Mouse (Mus musculus) ES-E14 (cell line): ENCODE data around the gene Psmg4. TPM values are rescaled to one million over a fixed set of nuclear protein-coding genes. Genes with fewer than 3 reads are reported as not detected.

Source experiments
- DNase-seq: peaks from one replicate; pipeline ENCODE4 v3.0.0-alpha.2; 2013; ENCODE audit warnings: low read depth, low spot score
- H3K27ac ChIP-seq: 2 replicates; pipeline ENCODE4 v1.5.1; 2012; ENCODE audit warnings: low read depth, mild to moderate bottlenecking, low read length, moderate library complexity, mixed read lengths; ENCODE audit not compliant: poor library complexity, insufficient read depth, severe bottlenecking
- H3K36me3 ChIP-seq: 2 replicates; pipeline ENCODE4 v1.6.1; 2012; ENCODE audit warnings: mild to moderate bottlenecking, low read length, moderate library complexity, mixed read lengths; ENCODE audit not compliant: control insufficient read depth, poor library complexity, insufficient read depth, severe bottlenecking
- H3K4me1 ChIP-seq, 2 experiments: fragments of 150-350 bp in 1 of 2; sonication (generic) in 1 of 2; 2 replicates each; pipeline ENCODE4 v1.6.1; 2012; ENCODE audit warnings: low read length in 2 of 2, mild to moderate bottlenecking in 1 of 2, mixed read lengths in 1 of 2; ENCODE audit not compliant: control insufficient read depth in 2 of 2, insufficient read depth in 2 of 2, poor library complexity in 1 of 2
- H3K4me3 ChIP-seq, 2 experiments: fragments of 150-350 bp in 1 of 2; sonication (generic) in 1 of 2; 2 replicates each; pipeline ENCODE4 v1.5.1; 2012; ENCODE audit warnings: low read length in 2 of 2, low read depth in 1 of 2, mild to moderate bottlenecking in 1 of 2, mixed read lengths in 1 of 2; ENCODE audit not compliant: insufficient read depth in 1 of 2, poor library complexity in 1 of 2, severe bottlenecking in 1 of 2
- H3K9ac ChIP-seq: 2 replicates; pipeline ENCODE4 v1.6.1; 2012; ENCODE audit warnings: low read depth, mild to moderate bottlenecking, low read length, mixed read lengths; ENCODE audit not compliant: poor library complexity, insufficient read depth, severe bottlenecking
- H3K9me3 ChIP-seq: fragments of 150-350 bp; sonication (generic); 2 replicates; pipeline ENCODE4 v1.6.1; 2012; ENCODE audit warnings: low read depth, mild to moderate bottlenecking, low read length; ENCODE audit not compliant: control insufficient read depth, insufficient read depth
- CHD2 ChIP-seq: IDR thresholded peaks from 2 replicates; pipeline ENCODE4 v1.6.1; 2014; ENCODE audit warnings: mild to moderate bottlenecking, low read depth, low read length, inconsistent platforms
- HCFC1 ChIP-seq: IDR thresholded peaks from 2 replicates; pipeline ENCODE4 v1.6.1; 2012; ENCODE audit warnings: low read length, inconsistent platforms, borderline replicate concordance; ENCODE audit not compliant: insufficient read depth
- MAFK ChIP-seq: IDR thresholded peaks from 2 replicates; pipeline ENCODE4 v1.6.1; 2014; ENCODE audit warnings: mild to moderate bottlenecking, low read depth, low read length, inconsistent platforms; ENCODE audit not compliant: insufficient read depth
- ZC3H11A ChIP-seq: IDR thresholded peaks from 2 replicates; pipeline ENCODE4 v1.6.1; 2012; ENCODE audit warnings: low read depth, mild to moderate bottlenecking, inconsistent platforms, low read length, borderline replicate concordance
- ZNF384 ChIP-seq: IDR thresholded peaks from 2 replicates; pipeline ENCODE4 v1.6.1; 2012; ENCODE audit warnings: low read depth, low read length, inconsistent platforms
- in situ Hi-C, 2 experiments: fragments of 600-800 bp; cut with MboI; formaldehyde crosslinking; loops; one replicate each; pipeline ENCODE4 v1.15.1; 2025; ENCODE audit warnings: low sequenced_read_pairs in 2 of 2, inconsistent platforms in 1 of 2; ENCODE audit not compliant: unreplicated experiment in 2 of 2
- total RNA-seq: library from RNA; depleted of rRNA; stranded (reverse); fragments of 300-350 nt; gene quantifications from 2 replicates; pipeline ENCODE4 v1.2.3, GENCODE M21; 2012

Gene Psmg4
- total RNA-seq, 1 experiment: 80.1 TPM

DNA sequence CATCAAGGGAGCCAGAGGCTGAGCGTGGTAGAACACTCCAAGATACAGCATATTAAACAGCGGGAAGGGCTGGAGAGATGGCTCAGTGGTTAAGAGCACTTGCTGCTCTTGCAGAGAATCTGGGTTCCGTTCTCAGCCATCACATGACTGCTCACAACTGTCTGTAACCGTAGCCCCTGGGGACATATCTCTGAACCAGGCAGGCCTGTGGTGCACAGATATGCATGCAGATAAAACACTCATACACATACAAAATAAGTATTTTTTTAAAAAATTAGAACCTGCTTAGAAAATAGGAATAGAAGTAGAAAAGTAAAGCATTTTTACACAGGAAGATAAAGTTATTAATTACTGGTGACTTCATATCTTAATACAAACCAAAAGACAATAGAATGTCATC, 43.9 kb upstream of the Psmg4 start:
- H3K9me3 ChIP-seq: no peaks in the 10 kb centered on the region
- H3K4me3 ChIP-seq: no peak overlapping the region
- peaks cover 2 to 5% of the 10 kb centered on the region in 2 experiments; a peak in 3 of 4 replicates for H3K4me1 ChIP-seq
- no peak overlapping the region for H3K9ac ChIP-seq
- no peaks in the 10 kb centered on the region; the same call in 1 of the 2 replicates for H3K36me3 ChIP-seq
- H3K27ac ChIP-seq: no peak overlapping the region
- DNase-seq: no peak
- in situ Hi-C loops: no loop called here
- no peak for TF ChIP-seq ZNF384
- no peak for TF ChIP-seq CHD2
- no peak for TF ChIP-seq HCFC1
- no peak for TF ChIP-seq ZC3H11A
- TF ChIP-seq MAFK: no peak

DNA sequence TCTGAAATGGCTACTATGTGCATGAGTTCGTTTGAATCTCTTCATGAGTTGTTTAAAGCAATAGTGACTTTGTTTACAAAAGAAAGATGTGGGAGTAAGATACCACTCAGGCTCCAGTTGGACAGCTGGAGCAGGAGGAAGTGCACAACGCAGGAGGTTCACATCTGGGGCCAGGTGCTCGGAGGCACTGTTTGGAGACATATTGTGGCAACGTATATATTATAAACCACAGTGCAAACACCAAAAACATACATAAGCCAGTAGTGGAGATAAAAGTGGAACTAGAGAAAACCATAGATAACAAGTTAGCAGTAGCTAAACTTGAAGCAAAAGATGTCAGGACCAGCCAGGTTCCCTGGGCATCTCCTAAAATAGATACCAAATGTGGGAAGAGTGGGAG, 43.4 kb upstream of the Psmg4 start:
- H3K4me3 ChIP-seq: no peak overlapping the region
- H3K4me1 ChIP-seq: peaks cover 2 to 5% of the 10 kb centered on the region in 2 experiments; a peak in 3 of 4 replicates
- in situ Hi-C loops: no loop called here
- no peaks in the 10 kb centered on the region for H3K9me3 ChIP-seq
- H3K27ac ChIP-seq: no peak overlapping the region
- DNase-seq: no peak
- peaks cover 4% of the 10 kb centered on the region for H3K36me3 ChIP-seq
- H3K9ac ChIP-seq: no peak overlapping the region
- TF ChIP-seq HCFC1: no peak
- TF ChIP-seq ZC3H11A: no peak
- TF ChIP-seq CHD2: no peak
- TF ChIP-seq MAFK: no peak
- no peak for TF ChIP-seq ZNF384

DNA sequence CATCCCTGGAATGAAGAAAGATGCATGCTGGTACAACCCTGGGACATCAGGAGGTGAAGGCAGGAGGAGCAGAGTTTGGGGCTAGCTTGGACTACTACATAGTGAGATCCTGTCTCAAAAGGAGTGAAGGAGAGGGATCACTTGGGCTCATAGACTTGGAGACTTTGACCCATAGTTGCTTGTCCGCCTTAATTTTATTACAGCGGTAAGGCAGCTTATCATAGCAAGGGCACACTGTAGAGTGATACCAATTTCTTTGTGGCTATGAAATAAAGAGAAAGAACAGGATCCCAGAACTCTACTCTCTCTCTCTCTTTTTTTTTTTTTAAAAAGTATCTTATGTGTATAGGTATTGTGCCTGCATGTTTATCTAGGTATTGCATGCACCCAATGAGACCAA, 42.2 kb upstream of the Psmg4 start:
- H3K4me3 ChIP-seq: no peak overlapping the region
- H3K27ac ChIP-seq: no peak overlapping the region
- peaks cover 2 to 5% of the 10 kb centered on the region in 2 experiments; a peak in 3 of 4 replicates for H3K4me1 ChIP-seq
- H3K9me3 ChIP-seq: no peaks in the 10 kb centered on the region
- in situ Hi-C loops: no loop called here
- no peak for TF ChIP-seq ZC3H11A
- TF ChIP-seq MAFK: no peak
- TF ChIP-seq HCFC1: no peak
- no peak for TF ChIP-seq ZNF384
- no peak for TF ChIP-seq CHD2
- peaks cover 10% of the 10 kb centered on the region for H3K36me3 ChIP-seq
- no peak overlapping the region for H3K9ac ChIP-seq
- DNase-seq: no peak

DNA sequence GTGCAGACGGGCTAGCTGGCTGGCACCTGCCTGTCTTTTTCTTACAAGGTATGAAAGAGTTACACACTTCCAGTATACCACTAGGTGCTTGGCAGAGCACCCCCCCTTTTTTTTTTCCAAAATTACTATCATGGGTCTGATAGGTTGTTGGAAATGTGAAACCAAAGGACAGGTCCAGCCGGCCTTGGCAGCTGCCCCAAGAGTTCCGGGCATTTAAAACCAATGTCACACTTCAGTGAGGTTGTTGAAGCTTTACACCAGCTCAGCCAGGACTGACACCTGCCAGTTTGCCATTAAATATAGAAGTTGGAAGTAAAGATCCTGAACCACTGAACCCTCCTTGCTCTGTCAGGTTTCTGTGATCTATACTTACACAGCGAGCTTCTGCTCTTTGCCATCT, 37.1 kb upstream of the Psmg4 start:
- Histone ChIP-seq H3K4me1 (peaks cover 0 to 5% of the 10 kb centered on the region in 2 experiments; a peak in 2 of 4 replicates), H3K4me3 (no peak overlapping the region), H3K27ac (no peak overlapping the region), H3K9me3 (no peaks in the 10 kb centered on the region), H3K36me3 (peaks cover 25% of the 10 kb centered on the region), H3K9ac (no peak overlapping the region)
- in situ Hi-C loops: no loop called here
- no peak for DNase-seq
- TF ChIP-seq HCFC1 (no peak), CHD2 (no peak), ZNF384 (no peak), ZC3H11A (no peak), MAFK (no peak)
